Mouse (Mus musculus) frontal cortex, postnatal 10 days (tissue): Measurements from ENCODE around the gene Tex13c2.
A peak's percentile ranks its signal among the peaks of the same experiment; 100 is the strongest.

Experiments used
- DNase-seq, 2 experiments: peaks; one replicate each; pipeline ENCODE4 v3.0.0; 2022; ENCODE audit warnings: low spot score in 2 of 2, mixed read lengths in 1 of 2

Gene Tex13c2

DNA sequence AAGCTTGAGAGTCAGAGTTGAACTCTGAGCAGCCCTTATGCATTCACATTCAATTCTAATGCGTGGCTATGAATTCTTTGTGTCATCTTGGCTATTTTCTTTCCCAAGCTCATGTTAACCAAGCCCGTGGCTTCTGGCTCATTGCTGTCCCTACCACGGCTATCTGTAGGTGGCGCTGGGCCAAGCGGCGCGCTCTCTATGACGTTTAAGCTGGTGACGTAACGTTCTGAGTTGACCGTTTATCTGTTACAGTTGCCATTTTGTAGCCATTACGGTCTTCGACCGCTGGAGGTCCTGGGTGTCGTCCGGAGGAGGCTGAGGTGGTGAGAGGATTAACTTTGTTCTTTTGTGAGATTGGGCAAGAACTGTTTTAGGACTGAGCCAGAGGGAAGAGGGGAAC is at the start of gene Tex13c2:
Gene Tex13c2 (plus strand): TSS at position 246 of the 400 bp plus-strand sequence.
- DNase-seq = no peak

DNA sequence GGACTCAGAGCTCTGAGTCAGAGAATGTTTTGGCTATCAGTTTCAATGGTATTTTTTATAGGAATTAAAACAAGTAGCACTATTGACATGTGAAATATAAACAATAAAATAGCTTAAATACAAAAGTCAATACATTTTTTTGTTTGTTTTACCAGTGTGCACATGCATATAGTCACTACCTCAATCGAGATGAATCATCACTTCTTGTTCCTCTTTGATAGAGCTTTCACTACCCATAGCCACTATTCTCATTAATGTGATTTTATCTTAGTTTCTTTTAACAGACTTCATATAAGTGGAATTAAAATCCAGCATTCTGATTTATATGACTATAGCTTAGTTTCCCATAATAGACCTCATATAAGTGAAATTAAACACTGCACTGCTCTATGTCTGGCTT is 39.2 kb upstream of the Tex13c2 start:
- no peak for DNase-seq

DNA sequence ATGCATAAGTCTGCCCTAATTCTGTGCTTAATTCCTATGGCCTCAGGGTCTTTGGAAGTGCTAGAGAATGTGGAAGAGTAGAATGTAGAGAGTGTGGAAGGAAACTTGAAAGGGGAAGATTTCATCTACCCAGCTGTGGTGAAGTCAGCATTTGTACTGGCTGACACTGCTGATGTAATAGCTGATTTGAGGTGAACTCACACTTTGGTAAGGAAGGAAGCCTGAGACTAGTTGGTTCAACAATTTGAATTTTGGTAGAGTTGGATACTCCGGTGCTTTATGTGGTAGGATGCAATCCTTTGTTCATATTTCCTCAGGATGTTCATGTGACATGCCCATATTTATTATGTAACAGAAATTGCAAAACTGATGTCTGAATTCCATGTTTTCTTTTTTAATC is 36.5 kb upstream of the Tex13c2 start:
- DNase-seq = no peak

DNA sequence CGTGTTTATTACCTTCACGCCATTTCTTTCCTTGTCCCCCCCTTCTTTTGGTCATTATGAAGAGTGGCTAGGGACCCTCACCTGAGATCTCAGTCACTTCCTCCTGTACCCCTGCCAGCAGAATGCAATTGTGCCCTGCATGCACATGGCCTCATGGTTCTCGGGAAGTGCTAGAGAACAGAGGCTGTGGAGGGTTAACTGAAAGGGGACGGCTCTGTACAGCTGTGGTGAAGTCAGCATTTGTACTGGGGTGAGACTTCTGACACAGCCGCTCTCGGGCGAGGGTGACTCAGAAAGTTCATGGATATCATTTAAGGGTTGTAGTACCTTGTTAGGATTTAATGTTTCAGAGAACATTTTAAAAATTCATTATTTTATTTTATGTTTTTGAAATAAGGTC is 35.0 kb upstream of the Tex13c2 start:
- no peak for DNase-seq

DNA sequence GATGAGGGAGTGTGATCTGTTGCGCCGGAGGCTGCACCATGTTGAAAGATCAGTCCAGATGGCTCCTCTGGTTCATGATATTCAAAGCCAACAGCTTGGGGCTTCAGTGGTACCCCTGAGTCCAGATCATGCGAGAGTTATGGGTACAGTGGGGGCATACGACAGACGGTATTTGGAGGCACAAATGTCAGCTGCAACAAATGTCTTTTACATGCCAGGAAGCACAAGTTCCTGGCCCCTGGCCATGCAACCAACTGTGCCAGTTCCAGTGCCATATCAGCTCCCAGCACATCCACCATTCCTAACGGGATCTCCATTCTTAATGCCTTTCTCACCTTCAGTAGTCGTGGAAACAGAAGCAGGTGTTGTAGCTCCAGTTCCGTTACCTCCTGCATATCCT is 845 bp downstream of the Tex13c2 start:
- no peak for DNase-seq

DNA sequence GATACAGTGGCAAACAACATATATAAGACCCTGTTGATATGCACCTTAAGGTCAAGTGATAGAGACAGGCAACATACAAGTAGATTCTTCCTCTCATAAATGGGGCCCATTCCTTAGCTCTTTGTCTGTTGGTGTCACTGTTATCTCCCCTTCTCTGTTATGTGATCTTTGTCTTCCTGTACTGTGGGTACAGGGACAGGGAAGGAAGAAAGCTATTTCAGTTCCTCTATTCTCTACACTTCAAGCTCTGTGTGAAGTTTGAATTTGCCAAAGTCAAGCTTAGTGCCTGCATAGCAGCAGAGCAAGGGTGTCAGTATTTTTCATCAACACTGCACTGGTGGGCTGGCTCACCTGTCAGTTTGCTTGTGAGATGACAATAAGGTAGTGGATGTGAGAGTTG is 11.0 kb downstream of the Tex13c2 start:
- DNase-seq = no peak

DNA sequence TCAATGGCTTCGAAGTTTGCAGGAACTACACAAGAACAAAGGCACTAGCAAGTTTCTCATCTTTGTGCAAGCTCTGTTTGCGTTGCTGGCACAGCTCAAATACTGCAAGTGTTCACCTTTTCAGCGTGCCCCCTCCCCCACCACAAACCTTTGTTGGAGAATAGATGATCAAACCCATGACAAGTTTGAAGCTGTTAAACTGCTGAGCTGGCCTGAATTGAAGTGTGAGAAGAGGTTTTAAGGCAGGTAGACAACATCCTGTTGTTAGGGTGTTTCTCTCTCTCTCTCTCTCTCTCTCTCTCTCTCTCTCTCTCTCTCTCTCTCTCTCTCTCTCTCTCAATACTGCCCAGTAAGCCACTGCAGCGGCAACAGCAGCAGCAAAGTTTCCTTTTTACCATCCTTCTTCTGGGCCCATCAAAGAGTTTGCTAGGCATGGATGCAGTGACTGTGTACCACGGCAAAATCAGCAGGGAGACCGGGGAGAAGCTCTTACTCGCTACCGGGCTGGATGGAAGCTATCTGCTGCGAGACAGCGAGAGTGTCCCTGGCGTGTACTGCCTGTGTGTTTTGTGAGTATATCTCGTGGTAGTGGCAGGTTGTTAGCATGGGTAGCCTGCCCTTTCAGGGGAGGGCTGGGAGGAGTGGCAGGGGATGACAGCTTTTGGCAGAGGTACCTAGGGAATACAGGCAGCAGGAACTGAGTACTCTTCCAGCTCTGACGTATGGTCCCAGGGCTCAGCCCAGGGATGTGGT is 13.0 kb downstream of the Tex13c2 start, which contains the start of gene Sh2d1a:
Gene Sh2d1a (plus strand): TSS at position 163 of the 753 bp plus-strand sequence.
- DNase-seq = no peak

DNA sequence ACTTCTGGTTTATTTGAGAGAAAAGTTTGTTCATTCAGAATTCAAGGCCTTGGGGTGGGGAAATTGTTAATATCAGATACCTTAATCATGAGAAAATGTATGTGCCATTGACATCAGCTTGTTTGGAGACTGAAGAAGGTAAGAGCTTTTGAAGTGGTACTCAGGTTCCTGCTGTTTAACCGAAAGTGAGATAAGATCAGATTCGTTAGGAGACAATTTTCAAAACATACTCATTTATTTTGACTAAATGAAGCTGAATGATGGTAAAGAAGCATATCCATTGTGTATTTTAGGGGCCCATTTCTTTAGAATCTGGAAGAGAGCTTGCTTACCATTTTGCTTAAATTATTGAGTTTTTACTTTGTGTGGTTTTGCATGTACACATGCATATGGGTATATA is 21.6 kb downstream of the Tex13c2 start:
- DNase-seq = no peak

DNA sequence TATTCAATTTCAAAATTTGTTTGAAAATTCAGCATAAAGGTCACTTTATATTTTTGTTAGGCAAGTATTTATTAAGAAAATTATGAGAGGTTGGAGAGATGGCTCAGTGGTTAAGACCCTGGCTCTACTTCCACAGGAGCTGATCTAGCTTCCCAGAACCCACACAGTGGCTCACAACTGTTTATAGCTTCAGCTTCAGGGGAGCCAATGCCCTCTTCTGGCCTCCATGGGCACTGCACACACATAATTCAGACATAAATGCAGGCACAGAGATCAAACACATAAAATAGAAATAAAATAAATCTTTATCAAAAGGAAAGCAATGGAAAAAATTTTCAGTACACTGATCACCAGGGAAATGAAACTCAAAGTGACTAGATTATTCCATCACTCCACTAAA is 23.1 kb downstream of the Tex13c2 start:
- no peak for DNase-seq

DNA sequence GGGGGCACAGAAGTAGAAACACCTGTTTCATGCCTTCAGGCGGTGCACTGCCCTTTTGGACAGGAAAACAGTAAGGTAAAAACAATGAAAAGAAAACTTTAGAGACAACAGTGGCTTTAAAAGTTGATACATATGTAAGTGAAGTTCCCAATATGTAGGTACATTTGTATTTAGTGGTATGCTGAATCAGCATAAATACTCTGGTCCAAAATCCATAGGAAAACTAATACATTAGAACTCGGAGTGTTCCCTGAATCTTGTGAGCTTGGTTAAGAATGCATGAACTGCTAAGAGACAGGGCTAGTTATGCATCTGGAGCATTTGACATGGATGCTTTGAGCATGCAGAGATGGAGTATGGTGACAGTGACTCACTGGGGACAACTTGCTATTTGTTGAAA is 33.4 kb downstream of the Tex13c2 start:
- DNase-seq = no peak

DNA sequence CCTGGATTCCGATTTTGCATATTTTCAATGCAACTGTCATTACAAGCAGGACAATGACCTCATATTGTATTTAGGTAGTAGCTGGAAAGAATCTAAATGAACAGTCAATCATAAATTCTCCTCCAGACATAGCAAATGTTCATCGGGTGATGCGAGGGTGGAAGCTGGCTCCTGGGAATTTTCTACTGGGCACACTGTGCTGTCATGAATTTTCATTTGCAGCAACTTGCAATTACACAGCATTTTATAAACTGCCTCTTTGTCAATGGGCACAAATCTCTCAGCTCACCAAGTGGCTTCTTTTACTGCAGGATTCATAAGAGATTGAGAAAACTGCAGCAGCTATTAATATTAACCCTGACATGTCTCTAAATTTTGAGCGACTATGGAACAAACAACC is 41.2 kb downstream of the Tex13c2 start:
- no peak for DNase-seq

DNA sequence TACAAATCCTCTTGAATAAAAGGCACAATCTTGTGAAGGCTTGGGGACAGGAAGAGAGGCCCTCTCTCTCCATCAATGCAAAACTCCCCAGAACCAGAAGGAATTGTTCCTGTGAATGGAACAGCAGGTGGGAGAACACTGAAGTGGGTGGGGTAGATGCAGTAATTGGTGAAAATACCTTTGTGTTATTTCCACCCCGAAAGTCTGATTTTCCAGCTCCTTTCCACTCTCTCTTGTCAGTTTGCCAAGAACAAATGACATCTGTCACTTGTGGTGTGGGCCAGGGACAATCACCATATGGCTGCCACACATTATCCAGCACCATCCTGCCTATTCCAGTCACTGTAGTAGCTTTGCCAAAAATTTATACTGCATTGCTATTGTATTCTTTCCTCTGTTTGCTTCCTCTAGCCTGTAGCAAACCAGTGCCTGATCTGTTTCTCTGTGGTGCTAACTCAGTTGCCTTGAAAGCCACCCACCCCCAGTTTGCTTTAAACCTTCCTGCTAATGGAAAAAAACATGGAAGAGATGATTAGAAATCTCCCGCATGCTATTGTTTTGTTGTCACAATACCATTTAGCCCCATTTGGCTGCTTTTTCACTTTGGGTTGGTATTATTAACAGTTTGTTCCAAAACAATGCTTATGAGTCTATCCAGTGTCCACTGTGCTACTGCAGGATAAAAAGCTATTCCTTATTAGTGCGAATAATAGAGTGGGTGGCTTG is 50.7 kb downstream of the Tex13c2 start:
- no peak for DNase-seq

DNA sequence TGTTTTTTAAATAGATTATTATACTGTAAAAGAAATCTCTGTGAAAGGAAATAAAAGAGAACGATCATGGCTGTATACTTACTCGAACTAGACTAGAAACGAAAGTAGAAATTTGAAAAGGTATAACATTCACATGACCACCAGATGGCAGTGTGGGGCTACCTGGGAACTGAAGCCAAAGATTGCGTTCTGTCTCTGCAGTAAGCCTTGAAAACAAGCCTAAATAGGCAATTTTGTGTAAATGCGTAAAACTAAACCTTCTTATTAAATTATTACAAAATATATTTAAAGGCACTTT is 51.2 kb downstream of the Tex13c2 start:
- DNase-seq = peak in 1 of 2 experiments; percentile 59
